Mouse (Mus musculus): ENCODE data around the gene Wdr19. TPM values are rescaled to one million over a fixed set of nuclear protein-coding genes. Genes with fewer than 3 reads are reported as not detected.
"Not testable (repeated sequence)": the region's sequence is repeated elsewhere in the genome, so short reads cannot be mapped to it uniquely, and the experiment has no call there.

The Wdr19 gene
- total RNA-seq, 1 experiment from 2014 or later, result 8.3 TPM

DNA sequence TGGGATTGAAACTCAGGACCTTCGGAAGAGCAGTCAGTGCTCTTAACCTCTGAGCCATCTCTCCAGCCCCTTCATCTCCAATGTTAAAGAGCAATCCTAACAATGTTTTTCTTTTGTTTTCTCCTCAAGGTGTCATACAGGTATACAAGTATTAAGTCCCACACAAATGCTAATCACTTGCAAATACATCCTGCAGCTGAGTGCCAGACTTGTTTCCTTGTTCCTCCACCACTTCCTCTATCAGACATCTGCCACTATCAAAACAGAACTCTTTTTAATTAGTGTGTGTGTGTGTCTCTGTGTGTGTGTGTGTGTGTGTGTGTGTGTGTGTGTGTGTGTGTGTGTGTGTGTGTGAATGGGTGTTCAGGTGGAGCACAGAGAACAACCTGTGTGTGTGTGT, 100.1 kb downstream of the Wdr19 start:
- not testable (repeated sequence) for DNase-seq

- no peak for DNase-seq
Observed at GRCm38 (mm10) chr5:65300121-65300520, 100.6 kb downstream of the Wdr19 start.

DNA sequence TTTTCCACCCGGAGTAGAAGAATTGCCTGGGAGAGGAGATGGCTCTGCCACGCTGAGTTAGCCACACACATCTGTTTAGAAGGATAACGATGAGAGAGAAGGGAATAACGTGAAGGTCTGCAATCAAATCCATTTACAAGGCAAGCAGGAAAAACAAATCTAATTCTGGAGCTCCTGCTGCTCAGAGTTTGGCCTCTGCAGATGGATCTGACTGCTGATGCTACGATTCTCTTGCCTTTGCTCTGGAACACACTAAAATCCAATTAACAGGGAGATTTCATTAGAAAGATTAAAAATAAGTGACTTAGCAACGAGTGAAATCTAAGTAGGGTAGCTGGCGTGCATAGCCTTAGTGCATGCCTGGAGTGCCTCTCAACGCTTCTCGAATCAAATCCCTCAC, 106.0 kb downstream of the Wdr19 start:
- no peak for DNase-seq

GRCm38 (mm10) chr5:65308208-65308607, 108.7 kb downstream of the Wdr19 start:
- DNase-seq, result no peak

DNA sequence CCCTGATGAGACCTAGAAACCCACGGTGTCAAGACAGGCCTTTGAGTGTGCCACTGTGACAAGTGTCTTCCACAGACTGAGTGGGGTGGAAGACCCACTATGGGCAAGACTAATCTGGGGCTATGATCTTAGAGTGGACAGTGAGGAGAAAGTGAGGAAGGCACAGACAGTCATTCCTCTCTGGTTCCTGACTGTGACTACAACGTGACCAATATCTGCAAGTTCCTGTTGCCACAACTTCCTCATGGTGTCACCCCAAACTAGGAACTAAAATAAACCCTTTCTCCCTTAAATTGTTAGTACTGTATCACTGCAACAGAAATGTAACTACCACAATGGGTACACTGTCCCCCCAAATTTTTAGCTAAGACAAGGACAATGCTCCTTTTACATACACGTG, 109.4 kb downstream of the Wdr19 start:
- no peak for DNase-seq

Other genes with a start within 250 kb of the Wdr19 start
- 0.85 and 2.3 TPM in 2 replicates for gene Tlr6, start 239.6 kb upstream of the Wdr19 start, total RNA-seq (2021)
- 24.6 and 27.9 TPM in 2 replicates for gene Fam114a1, start 229.6 kb upstream of the Wdr19 start, total RNA-seq (2021)
- gene Tmem156, start 107.6 kb upstream of the Wdr19 start, total RNA-seq (2021), result 0.44 and 2.0 TPM in 2 replicates
- gene Klhl5, start 92.2 kb upstream of the Wdr19 start, total RNA-seq (2021), result 46.2 and 53.2 TPM in 2 replicates
- 59.4 and 60.3 TPM in 2 replicates for gene Rfc1, start 136.0 kb downstream of the Wdr19 start, total RNA-seq (2021)
- 11.4 and 12.9 TPM in 2 replicates for gene Klb, start 148.6 kb downstream of the Wdr19 start, total RNA-seq (2021)
- 867 and 1,107 TPM in 2 replicates for gene Rpl9, start 191.7 kb downstream of the Wdr19 start, total RNA-seq (2021)
- gene Lias, start 191.8 kb downstream of the Wdr19 start, total RNA-seq (2021), result 55.1 and 62.9 TPM in 2 replicates
- gene Ugdh, start 236.3 kb downstream of the Wdr19 start, total RNA-seq (2021), result 47.7 and 48.7 TPM in 2 replicates